Mouse (Mus musculus) thymus, postnatal 36 days (tissue): ENCODE results near the gene Syne2.

ENCODE experiments used
- DNase-seq, 2 experiments: peaks; one replicate each; pipeline ENCODE4 v3.0.0; 2022; ENCODE audit warnings: mixed read lengths in 2 of 2

Syne2 gene

DNA sequence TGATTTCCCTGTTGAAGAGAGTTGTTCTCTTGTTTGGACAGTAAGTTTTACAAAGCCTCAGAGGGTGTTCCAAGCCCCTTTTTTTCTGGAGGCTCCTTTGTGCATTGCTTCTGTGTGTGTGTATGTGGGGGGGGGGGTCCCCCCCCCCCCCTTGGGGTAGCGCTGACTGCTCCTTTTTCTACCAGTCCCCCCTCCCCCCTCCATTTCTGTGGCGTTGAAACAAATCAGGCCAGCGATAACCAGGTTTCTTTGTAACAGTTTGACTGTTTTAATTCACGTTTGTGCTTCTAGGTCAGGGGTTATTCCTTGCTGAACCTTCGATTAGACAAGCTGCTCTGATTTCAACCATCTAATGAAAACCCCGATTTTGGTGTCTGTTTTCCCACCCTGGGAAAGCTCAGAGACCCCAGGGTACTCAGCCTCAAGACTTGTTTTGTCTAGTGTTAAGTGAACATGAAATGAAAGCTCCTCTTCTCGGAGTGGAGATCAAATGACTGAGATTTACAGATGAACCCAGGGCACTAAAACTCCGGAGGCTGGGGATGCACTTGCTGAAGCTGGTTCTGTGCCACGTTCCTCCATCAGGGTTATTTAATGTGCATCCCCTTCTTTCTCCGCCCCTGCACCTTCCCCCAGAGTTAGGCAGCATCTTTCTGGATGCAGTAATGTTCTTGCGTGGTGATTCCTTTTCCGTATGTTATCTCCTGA, 56.5 kb downstream of the Syne2 start:
- DNase-seq, result no peak

GRCm38 (mm10) chr12:75879636-75880317, 61.8 kb downstream of the Syne2 start:
- DNase-seq, result no peak

DNA sequence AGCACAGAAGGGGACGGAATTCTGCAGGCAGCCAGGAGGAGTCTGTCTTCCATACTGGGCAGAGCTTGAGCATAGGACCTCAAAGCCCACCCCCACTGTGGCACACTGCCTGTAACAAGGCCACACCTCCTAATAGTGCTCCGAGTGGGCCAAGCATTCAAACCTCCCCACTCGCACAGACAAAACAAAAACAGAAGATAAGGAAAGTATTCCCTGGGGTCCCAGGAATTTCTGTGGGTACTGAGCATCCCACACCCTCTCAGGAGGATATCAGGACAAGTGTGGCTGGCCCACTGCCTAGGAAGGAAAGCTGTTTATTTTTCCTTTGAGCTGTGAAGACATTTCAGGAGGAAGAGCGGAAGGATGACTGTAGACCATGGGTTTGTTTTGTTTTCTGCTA, 63.6 kb downstream of the Syne2 start:
- no peak for DNase-seq

GRCm38 (mm10) chr12:75886161-75886560, 68.2 kb downstream of the Syne2 start:
- no peak for DNase-seq

GRCm38 (mm10) chr12:75886946-75887345, 69.0 kb downstream of the Syne2 start:
- DNase-seq, result no peak

- DNase-seq, result no peak
These were observed 70.8 kb downstream of the Syne2 start for GRCm38 (mm10) chr12:75888721-75889120.

- no peak for DNase-seq
These were observed 73.3 kb downstream of the Syne2 start for GRCm38 (mm10) chr12:75891206-75891605.

DNA sequence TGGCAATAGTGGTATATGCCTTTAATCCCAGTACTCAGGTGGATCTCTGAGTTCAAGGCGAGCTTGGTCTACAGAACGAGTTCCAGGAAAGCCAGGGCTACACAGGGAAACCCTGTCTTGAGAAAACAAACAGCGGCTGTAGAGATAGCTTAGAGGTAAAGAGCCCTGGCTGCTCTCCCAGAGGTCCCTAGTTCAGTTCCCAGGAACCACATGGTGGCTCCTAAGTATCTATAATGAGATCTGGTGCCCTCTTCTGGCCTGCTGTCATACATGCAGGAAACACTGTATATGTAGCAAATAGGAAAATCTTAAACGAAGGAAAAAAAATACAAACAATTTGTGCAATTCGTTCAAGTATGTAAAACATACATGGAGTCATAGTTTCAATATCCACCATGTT, 75.5 kb downstream of the Syne2 start:
- DNase-seq, result peak in 1 of 2 experiments; percentile 6

- DNase-seq, result peak; percentile 6 to 7
These were observed 76.5 kb downstream of the Syne2 start for GRCm38 (mm10) chr12:75894316-75894997.

- no peak for DNase-seq
These were observed 77.0 kb downstream of the Syne2 start for GRCm38 (mm10) chr12:75894998-75895331.

- no peak for DNase-seq
These were observed 79.9 kb downstream of the Syne2 start for GRCm38 (mm10) chr12:75897793-75898192.

DNA sequence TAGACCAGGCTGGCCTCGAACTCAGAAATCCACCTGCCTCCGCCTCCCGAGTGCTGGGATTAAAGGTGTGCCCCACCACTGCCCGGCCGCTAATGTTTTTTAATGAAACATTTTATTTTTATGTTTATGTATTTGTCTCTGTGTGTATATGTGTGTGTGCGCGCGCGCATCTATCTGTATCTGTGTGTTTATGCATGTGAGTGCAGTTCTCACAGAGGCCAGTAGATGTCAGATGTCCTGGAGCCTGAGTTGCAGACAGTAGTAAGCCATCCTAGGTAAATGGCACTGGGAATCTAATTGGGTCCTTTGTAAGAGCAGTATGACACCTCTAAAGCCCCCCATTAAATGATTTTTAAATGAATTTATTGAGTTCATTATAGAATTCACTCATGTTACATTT, 83.8 kb downstream of the Syne2 start:
- DNase-seq, result no peak

- DNase-seq, result no peak
These were observed 86.1 kb downstream of the Syne2 start for GRCm38 (mm10) chr12:75904068-75904467.

GRCm38 (mm10) chr12:75905304-75905703, 87.4 kb downstream of the Syne2 start:
- DNase-seq, result no peak

GRCm38 (mm10) chr12:75908466-75908865, 90.5 kb downstream of the Syne2 start:
- DNase-seq, result no peak

DNA sequence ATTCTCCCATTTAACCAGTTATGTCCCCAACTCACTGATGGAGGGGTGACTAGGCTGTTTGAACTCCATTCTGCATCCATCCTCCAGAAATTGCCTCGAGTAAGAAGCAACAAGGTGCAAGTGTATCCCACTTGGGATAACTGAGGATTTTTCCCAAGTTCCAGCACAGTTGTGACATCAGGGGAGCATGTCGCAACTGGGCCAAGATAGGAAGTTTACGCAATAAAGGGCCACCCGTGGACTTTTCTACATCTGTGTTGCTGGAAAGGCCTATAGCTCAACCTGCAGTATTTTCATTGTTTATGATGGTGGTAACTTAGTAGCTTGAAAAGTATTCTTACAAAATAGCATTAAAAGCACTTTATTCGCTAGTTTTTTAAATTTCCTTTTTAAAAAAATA, 97.8 kb downstream of the Syne2 start:
- no peak for DNase-seq

GRCm38 (mm10) chr12:75918415-75918814, 100.5 kb downstream of the Syne2 start:
- no peak for DNase-seq

- DNase-seq, result no peak
These were observed 101.0 kb downstream of the Syne2 start for GRCm38 (mm10) chr12:75918914-75919313.

DNA sequence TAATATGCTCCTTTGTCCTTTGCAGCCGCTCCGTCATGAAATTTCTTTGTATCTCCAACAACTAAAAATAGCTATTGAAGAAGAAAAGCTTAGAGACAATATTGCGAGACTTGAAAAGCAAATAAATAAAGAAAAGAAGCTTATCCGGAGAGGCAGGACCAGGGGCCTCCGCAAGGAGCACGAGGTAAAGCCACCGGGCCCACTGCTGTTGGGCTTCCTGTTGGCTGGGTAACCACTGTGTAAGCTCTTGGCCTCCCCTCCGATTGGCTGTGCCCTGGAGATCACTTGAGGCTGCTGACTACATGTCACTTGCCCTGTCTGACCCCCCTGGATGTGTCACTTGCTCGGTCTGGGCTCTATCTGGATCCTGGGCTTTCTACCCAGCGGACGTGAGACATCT, 105.0 kb downstream of the Syne2 start:
- DNase-seq, result no peak

- DNase-seq, result no peak
These were observed 106.9 kb downstream of the Syne2 start for GRCm38 (mm10) chr12:75924852-75925251.

DNA sequence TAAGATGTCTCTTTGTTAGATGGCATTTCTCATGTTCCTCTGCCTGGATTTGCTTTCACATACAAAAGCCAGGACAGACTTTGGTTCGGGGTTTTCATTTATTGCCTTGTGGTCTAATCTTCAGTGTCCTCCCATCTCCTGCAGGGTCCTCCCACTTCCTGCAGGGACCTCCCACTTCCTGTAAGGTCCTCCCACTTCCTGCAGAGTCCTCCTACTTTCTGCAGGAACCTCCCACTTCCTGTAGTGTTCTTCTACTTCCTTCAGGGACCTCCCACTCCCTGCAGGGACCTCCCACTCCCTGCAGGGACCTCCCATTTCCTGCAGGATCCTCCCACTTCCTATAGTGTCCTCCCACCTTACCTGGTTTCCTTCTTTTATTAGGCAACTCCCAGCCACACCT, 109.7 kb downstream of the Syne2 start:
- DNase-seq, result peak; percentile 2 to 16

GRCm38 (mm10) chr12:75933561-75933960, 115.6 kb downstream of the Syne2 start:
- DNase-seq, result no peak

GRCm38 (mm10) chr12:75951328-75951727, 133.4 kb downstream of the Syne2 start:
- DNase-seq, result peak; percentile 36 to 54

DNA sequence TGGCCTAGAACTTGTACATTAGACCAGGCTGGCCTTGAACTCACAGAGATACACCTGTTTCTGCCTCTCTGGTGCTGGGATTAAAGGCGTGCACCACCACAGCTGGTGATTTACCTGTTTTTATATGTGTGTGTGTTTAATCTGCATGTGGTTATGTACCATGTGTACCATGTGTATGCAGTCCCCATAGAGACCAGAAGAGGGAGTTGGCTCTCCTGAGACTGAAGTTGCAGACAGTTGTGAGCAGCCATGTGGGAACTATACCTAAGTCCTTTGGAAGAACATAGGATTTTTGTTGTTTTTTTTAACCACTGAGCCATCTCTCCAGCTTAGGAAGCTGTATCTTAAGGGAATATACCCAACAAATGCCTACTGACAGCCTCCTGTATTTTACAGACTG, 134.1 kb downstream of the Syne2 start:
- no peak for DNase-seq
